Mouse (Mus musculus) neural tube, embryonic 11.5 days (tissue): ENCODE measurements at regions not wholly inside any gene's neighbourhood (a gene's known extent, or its start where the extent isn't known, plus 50 kb on each side); places are given as distances from the start of the nearest gene placed in this dataset.

Source experiments
- ATAC-seq: fragments of 200-750 bp; cut with Nextera tagmentation; 2 replicates; pipeline ENCODE4 v1.8.0; 2017; ENCODE audit warnings: moderate number of reproducible peaks, mild to moderate bottlenecking, moderate TSS enrichment, moderate library complexity; ENCODE audit not compliant: insufficient read depth, low FRiP score, low TSS enrichment
- DNase-seq: peaks from one replicate; pipeline ENCODE4 v3.0.0-alpha.2; 2015; ENCODE audit warnings: low spot score
- H3K27ac ChIP-seq: fragments of 300-500 bp; sonication (generic); 2 replicates; pipeline ENCODE4 v1.5.1; 2014; ENCODE audit warnings: low read depth, mild to moderate bottlenecking, low read length
- H3K27me3 ChIP-seq: fragments of 300-500 bp; sonication (generic); 2 replicates; pipeline ENCODE4 v1.6.1; 2014; ENCODE audit warnings: mild to moderate bottlenecking, low read length, mixed read lengths; ENCODE audit not compliant: control insufficient read depth, insufficient read depth
- H3K36me3 ChIP-seq: fragments of 300-500 bp; sonication (generic); 2 replicates; pipeline ENCODE4 v1.6.1; 2014; ENCODE audit warnings: mild to moderate bottlenecking, low read length, moderate library complexity, mixed read lengths; ENCODE audit not compliant: control insufficient read depth, insufficient read depth
- H3K4me1 ChIP-seq: fragments of 300-500 bp; sonication (generic); 2 replicates; pipeline ENCODE4 v1.6.1; 2014; ENCODE audit warnings: low read length, mixed read lengths; ENCODE audit not compliant: control insufficient read depth, insufficient read depth
- H3K4me2 ChIP-seq: fragments of 300-500 bp; sonication (generic); 2 replicates; pipeline ENCODE4 v1.6.1; 2014; ENCODE audit warnings: low read depth, mild to moderate bottlenecking, moderate library complexity
- H3K4me3 ChIP-seq: fragments of 300-500 bp; sonication (generic); 2 replicates; pipeline ENCODE4 v1.5.1; 2014; ENCODE audit warnings: low read depth, low read length
- H3K9ac ChIP-seq: fragments of 300-500 bp; sonication (generic); 2 replicates; pipeline ENCODE4 v1.6.1; 2014; ENCODE audit warnings: mild to moderate bottlenecking, low read length
- H3K9me3 ChIP-seq: fragments of 300-500 bp; sonication (generic); 2 replicates; pipeline ENCODE4 v1.6.1; 2016; ENCODE audit warnings: low read length; ENCODE audit not compliant: control insufficient read depth
- WGBS: fragments of 180-500 bp; shearing (Covaris S2); extraction: QIAGEN DNeasy Blood & Tissue Kit; methylation state at CpG from one replicate; pipeline ENCODE4 v1.1.7; 2014; 5-methylcytosine and 5-hydroxymethylcytosine counted together

DNA sequence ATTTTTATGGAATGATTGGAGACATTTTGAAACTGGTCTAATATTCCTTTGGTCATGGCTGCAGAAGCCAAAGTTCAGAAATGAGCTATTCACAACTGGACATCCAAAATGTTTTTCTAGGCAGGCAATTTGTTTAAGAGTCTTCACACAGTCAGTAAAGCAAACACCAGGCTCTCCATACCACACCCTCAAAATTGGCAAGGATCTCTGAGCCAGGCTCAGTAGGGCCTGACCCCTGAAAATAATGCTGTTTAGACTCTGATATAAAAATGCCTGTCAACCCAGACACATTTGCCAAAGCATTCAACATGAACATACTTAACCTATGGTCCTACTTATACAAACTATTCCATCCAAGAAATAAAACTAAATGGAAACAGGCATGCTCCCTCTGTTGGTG is 121.7 kb upstream of the Nt5c1b start:
- no peak for DNase-seq
- H3K9me3 ChIP-seq = no peaks in the 10 kb centered on the region
- H3K4me2 ChIP-seq = no peak overlapping the region
- H3K4me1 ChIP-seq = no peaks in the 10 kb centered on the region
- no peaks in the 10 kb centered on the region for H3K36me3 ChIP-seq
- H3K27ac ChIP-seq = no peak overlapping the region
- H3K27me3 ChIP-seq = no peaks in the 10 kb centered on the region
- no peak overlapping the region for H3K4me3 ChIP-seq
- ATAC-seq = no peak
- H3K9ac ChIP-seq = no peak overlapping the region

DNA sequence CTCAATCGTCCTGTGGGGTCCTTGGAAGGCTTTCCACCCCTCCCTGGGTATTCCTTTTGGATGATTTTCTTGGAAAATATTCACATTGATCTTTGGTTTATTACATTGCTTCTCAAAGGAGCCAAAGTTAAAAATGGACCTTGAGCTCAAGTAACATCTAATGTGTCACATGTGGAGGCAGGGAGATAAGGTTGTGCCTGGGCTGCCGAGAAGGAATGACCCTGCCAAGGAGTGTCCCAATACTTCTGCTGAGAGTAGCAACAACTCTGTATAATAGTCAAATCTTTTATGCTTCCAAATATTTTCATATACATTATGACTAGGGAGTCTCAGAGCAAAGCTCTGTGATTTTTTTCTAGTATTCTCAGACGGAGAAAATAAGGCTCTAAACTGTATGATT is 113.4 kb upstream of the Nt5c1b start:
- DNase-seq = no peak
- Histone ChIP-seq H3K4me3 (no peak overlapping the region), H3K27me3 (no peaks in the 10 kb centered on the region), H3K4me2 (no peak overlapping the region), H3K36me3 (no peaks in the 10 kb centered on the region), H3K4me1 (no peaks in the 10 kb centered on the region), H3K9ac (no peak overlapping the region), H3K27ac (no peak overlapping the region), H3K9me3 (no peaks in the 10 kb centered on the region)
- 79% methylated on average over 3 of the region's 3 CpGs for WGBS
- no peak for ATAC-seq

DNA sequence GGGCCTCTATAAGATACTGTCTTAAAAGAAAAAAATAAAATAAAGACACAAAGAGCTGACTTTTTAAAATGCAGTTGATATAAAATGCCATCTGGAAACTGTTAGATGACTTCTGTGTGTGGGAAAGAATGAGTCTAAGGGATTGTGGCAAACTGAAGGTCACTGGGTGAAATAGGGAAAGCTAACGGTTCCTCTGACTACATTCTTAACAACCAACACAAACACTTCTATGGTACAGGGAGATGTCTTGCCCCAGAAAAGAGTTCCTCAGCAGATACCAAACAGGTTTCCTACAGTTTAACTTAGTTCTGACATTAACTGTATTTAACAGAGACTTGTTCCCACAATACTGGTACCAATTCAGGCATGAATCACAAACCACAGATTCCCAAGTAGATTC is 103.6 kb upstream of the Nt5c1b start:
- Histone ChIP-seq H3K9ac (no peak overlapping the region), H3K4me1 (no peaks in the 10 kb centered on the region), H3K36me3 (no peaks in the 10 kb centered on the region), H3K4me3 (no peak overlapping the region), H3K4me2 (no peak overlapping the region), H3K27ac (no peak overlapping the region), H3K27me3 (no peaks in the 10 kb centered on the region), H3K9me3 (no peaks in the 10 kb centered on the region)
- ATAC-seq = no peak
- 85% methylated on average over 1 of the region's 1 CpGs for WGBS
- no peak for DNase-seq

DNA sequence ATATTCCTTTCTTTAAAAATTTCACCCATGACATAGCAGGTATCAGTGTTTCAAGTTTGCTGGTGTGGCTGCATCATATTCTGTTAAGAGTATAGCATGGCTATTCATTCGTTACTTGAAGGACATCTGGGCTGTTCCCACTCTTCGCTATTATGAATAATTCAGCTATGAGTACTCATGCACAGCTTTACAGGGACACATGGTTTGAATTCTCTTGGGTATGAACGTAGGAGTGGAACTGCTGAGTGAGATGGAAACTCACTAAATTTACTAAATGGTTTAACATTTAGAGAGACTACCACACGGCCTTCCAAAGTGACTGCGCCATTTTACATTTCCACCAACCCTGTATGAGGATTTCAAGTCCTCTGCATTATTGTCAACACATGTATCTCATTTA is 97.7 kb upstream of the Nt5c1b start:
- Histone ChIP-seq H3K4me3 (no peak overlapping the region), H3K9ac (no peak overlapping the region), H3K9me3 (no peaks in the 10 kb centered on the region), H3K4me1 (no peaks in the 10 kb centered on the region), H3K27ac (no peak overlapping the region), H3K36me3 (no peaks in the 10 kb centered on the region), H3K27me3 (no peaks in the 10 kb centered on the region), H3K4me2 (no peak overlapping the region)
- no peak for ATAC-seq
- no peak for DNase-seq
- 90% methylated on average over 5 of the region's 5 CpGs for WGBS

DNA sequence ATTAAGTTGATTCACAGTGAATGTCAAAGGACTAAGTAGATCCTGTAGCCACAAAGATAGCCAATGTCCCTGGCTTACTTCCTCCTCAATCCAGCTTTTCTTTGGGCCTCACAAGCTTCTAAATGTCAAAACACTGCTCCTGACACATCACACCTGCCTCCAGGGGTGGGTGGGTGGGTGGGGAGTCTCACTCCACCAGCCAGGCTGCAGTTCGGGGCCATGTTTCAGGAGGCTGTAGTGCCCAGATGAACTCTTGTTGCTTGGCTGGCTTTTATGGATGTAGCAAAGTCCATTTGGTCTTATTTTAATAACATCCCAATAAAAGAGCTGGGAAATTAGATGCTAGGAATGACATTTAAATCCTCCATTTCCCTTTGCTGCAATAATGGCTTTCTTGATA is 94.5 kb upstream of the Nt5c1b start:
- no peak overlapping the region for H3K27ac ChIP-seq
- DNase-seq = no peak
- H3K4me2 ChIP-seq = no peak overlapping the region
- H3K9ac ChIP-seq = no peak overlapping the region
- H3K9me3 ChIP-seq = no peaks in the 10 kb centered on the region
- H3K27me3 ChIP-seq = no peaks in the 10 kb centered on the region
- WGBS = 90% methylated on average over 1 of the region's 1 CpGs
- H3K4me3 ChIP-seq = no peak overlapping the region
- no peak for ATAC-seq
- H3K36me3 ChIP-seq = no peaks in the 10 kb centered on the region
- no peaks in the 10 kb centered on the region for H3K4me1 ChIP-seq

DNA sequence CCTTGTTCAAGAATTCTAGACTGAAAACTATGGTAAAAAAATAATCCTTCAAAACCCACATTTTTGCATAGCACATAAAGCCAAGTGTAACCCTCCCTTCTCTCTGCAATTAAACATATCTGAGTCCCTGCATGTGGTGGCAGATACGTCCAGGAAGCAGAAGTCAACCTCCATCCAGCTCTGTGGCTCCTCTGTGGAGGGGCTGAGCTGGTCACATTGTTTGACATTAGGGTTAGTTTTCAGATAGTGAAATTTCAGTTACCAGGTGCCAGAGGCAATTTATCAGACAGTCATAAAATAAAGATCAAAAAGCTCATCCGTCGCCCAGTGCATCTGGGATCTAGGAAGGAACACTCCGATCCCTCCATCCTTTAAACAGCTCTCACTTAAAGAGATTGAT is 77.1 kb upstream of the Nt5c1b start:
- no peaks in the 10 kb centered on the region for H3K9me3 ChIP-seq
- DNase-seq = no peak
- no peaks in the 10 kb centered on the region for H3K27me3 ChIP-seq
- no peaks in the 10 kb centered on the region for H3K4me1 ChIP-seq
- H3K36me3 ChIP-seq = no peaks in the 10 kb centered on the region
- no peak for ATAC-seq
- no peak overlapping the region for H3K4me2 ChIP-seq
- H3K27ac ChIP-seq = no peak overlapping the region
- WGBS = 44% methylated on average over 4 of the region's 4 CpGs
- no peak overlapping the region for H3K4me3 ChIP-seq
- H3K9ac ChIP-seq = no peak overlapping the region

DNA sequence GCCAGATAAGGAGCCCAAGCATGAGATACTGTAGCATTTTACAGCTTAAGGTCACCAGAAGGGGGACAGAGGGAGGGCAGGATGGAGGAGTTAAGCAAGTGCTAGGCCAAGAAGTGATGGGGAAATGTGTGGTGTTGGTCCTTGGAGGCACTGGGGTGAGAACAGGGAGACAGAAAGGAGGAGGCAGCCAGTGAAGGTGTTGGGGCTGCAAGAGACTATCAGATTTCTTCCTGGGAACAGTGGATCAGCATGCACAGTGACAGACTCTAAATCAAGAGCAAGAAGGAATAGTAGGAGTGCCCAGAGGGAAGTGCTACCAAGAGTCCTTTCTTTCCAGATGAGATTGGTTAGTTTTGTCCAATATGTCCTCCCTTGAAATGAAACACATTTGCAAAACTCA is 63.8 kb upstream of the Nt5c1b start:
- Histone ChIP-seq H3K27ac (no peak overlapping the region), H3K4me2 (no peak overlapping the region), H3K4me3 (no peak overlapping the region), H3K27me3 (no peaks in the 10 kb centered on the region), H3K9me3 (no peaks in the 10 kb centered on the region), H3K4me1 (no peaks in the 10 kb centered on the region), H3K36me3 (no peaks in the 10 kb centered on the region), H3K9ac (no peak overlapping the region)
- no peak for DNase-seq
- ATAC-seq = no peak
